Mouse (Mus musculus) heart, adult 2 months (tissue): ENCODE measurements around the gene Thbs4. TPM values are rescaled to one million over a fixed set of nuclear protein-coding genes. Genes with fewer than 3 reads are reported as not detected.

Experiments used
- DNase-seq, 2 experiments: peaks; one replicate each; pipeline ENCODE4 v3.0.0; 2021
- H3K27ac ChIP-seq: fragments of 200-600 bp; 2 replicates; pipeline ENCODE4 v1.8.1; 2022
- H3K27me3 ChIP-seq: fragments of 200-500 bp; 2 replicates; pipeline ENCODE4 v1.6.1; 2012; ENCODE audit warnings: mild to moderate bottlenecking, low read length, inconsistent platforms, mixed read lengths; ENCODE audit not compliant: control insufficient read depth, insufficient read depth
- H3K36me3 ChIP-seq: fragments of 200-500 bp; 2 replicates; pipeline ENCODE4 v1.6.1; 2012; ENCODE audit warnings: low read length, inconsistent platforms; ENCODE audit not compliant: control insufficient read depth, insufficient read depth
- H3K4me1 ChIP-seq: fragments of 200-500 bp; 2 replicates; pipeline ENCODE4 v1.6.1; 2011; ENCODE audit warnings: low read length; ENCODE audit not compliant: control insufficient read depth, insufficient read depth
- H3K4me3 ChIP-seq: fragments of 200-600 bp; 2 replicates; pipeline ENCODE4 v1.8.1; 2022
- H3K79me2 ChIP-seq: fragments of 200-500 bp; replicated peaks from 2 replicates; pipeline ENCODE4 v1.6.1; 2012; ENCODE audit warnings: mild to moderate bottlenecking, inconsistent platforms, low read length, moderate library complexity, mixed read lengths; ENCODE audit not compliant: control insufficient read depth, insufficient read depth
- H3K9ac ChIP-seq: fragments of 200-500 bp; 2 replicates; pipeline ENCODE4 v1.6.1; 2012; ENCODE audit warnings: low read depth, mild to moderate bottlenecking, control low read depth, inconsistent platforms, low read length, mixed read lengths
- CTCF ChIP-seq: fragments of 200-600 bp; IDR thresholded peaks from 2 replicates; pipeline ENCODE4 v1.8.1; 2022; ENCODE audit warnings: antibody characterized with exemption, mild to moderate bottlenecking, moderate library complexity
- EP300 ChIP-seq: fragments of 200-500 bp; IDR thresholded peaks from 2 replicates; pipeline ENCODE4 v1.6.1; 2011; ENCODE audit warnings: low read depth, low read length, control low read depth; ENCODE audit not compliant: insufficient read depth
- POLR2A ChIP-seq: fragments of 200-500 bp; IDR thresholded peaks from 2 replicates; pipeline ENCODE4 v1.6.1; 2011; ENCODE audit warnings: mild to moderate bottlenecking, low read depth, low read length, control low read depth; ENCODE audit not compliant: insufficient read depth
- WGBS: fragments of 180-500 bp; shearing (Covaris S2); methylation state at CpG from one replicate; pipeline ENCODE4 v1.1.7; 2018; 5-methylcytosine and 5-hydroxymethylcytosine counted together
- intact Hi-C: fragments of 180-260 bp; cut with DNase I; formaldehyde crosslinking; loops from one replicate; pipeline ENCODE4 v1.15.1; 2025
- polyA plus RNA-seq: library from polyadenylated mRNA; depleted of rRNA; stranded (reverse); fragments of >200 nt; gene quantifications from 2 replicates; pipeline ENCODE4 v1.2.3, GENCODE M21; 2012
- total RNA-seq, 2 experiments: library from RNA; stranded (reverse); gene quantifications; 2 replicates each; pipeline ENCODE4 v1.2.3; 2021

Gene Thbs4
- total and polyA plus RNA-seq, 3 experiments: 4.3 to 4.9 (median 4.6) TPM

DNA sequence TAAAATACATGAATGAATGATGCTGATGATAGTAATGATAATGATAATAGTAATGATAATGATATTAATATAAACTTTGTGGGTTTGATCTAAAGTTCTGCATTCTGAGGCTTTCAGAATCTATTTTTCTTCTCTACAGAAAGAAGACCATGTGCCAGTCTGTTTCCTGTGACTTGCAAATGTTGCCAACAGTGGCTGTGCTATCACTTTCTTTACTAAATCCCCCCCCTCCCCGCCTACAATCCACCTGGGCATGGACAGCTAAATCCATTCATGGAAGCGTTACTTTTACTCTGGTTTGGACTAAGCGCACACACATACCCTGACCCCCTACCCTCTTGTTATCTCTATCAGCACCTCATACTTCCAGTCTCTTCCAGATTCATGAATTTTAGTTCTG lies 10.3 kb downstream of the Thbs4 start:
- Histone ChIP-seq H3K4me1 (no peaks in the 10 kb centered on the region), H3K36me3 (no peaks in the 10 kb centered on the region), H3K9ac (no peak overlapping the region), H3K27ac (no peak overlapping the region), H3K27me3 (no peaks in the 10 kb centered on the region), H3K4me3 (no peak overlapping the region), H3K79me2 (no peaks in the 10 kb centered on the region)
- intact Hi-C loops: no loop called here
- WGBS: 80% methylated on average over 3 of the region's 3 CpGs
- TF ChIP-seq EP300 (no peak), POLR2A (no peak), CTCF (no peak)
- no peak for DNase-seq

- H3K27ac ChIP-seq: no peak overlapping the region
- TF ChIP-seq EP300: no peak
- TF ChIP-seq CTCF: no peak
- TF ChIP-seq POLR2A: no peak
- H3K79me2 ChIP-seq: no peaks in the 10 kb centered on the region
- no peak for DNase-seq
- no peak overlapping the region for H3K9ac ChIP-seq
- WGBS: 86% methylated on average over 4 of the region's 4 CpGs
- intact Hi-C loops: no loop called here
- no peaks in the 10 kb centered on the region for H3K36me3 ChIP-seq
- no peak overlapping the region for H3K4me3 ChIP-seq
- no peaks in the 10 kb centered on the region for H3K27me3 ChIP-seq
- H3K4me1 ChIP-seq: no peaks in the 10 kb centered on the region
These were observed 11.1 kb downstream of the Thbs4 start for GRCm38 (mm10) chr13:92783551-92783950.

GRCm38 (mm10) chr13:92780927-92781326 lies 13.7 kb downstream of the Thbs4 start:
- Histone ChIP-seq H3K4me3 (no peak overlapping the region), H3K4me1 (no peaks in the 10 kb centered on the region), H3K27ac (no peak overlapping the region), H3K36me3 (no peaks in the 10 kb centered on the region), H3K79me2 (no peaks in the 10 kb centered on the region), H3K27me3 (no peaks in the 10 kb centered on the region), H3K9ac (no peak overlapping the region)
- DNase-seq: no peak
- intact Hi-C loops: no loop called here
- no peak for TF ChIP-seq CTCF
- WGBS: 76% methylated on average over 8 of the region's 8 CpGs

- TF ChIP-seq CTCF: no peak
- no peak for TF ChIP-seq POLR2A
- no peak for TF ChIP-seq EP300
- WGBS: 83% methylated on average over 4 of the region's 4 CpGs
- Histone ChIP-seq H3K27me3 (no peaks in the 10 kb centered on the region), H3K4me3 (no peak overlapping the region), H3K27ac (no peak overlapping the region), H3K36me3 (no peaks in the 10 kb centered on the region), H3K4me1 (no peaks in the 10 kb centered on the region), H3K9ac (no peak overlapping the region), H3K79me2 (no peaks in the 10 kb centered on the region)
- intact Hi-C loops: no loop called here
- DNase-seq: no peak
These were observed 14.5 kb downstream of the Thbs4 start for GRCm38 (mm10) chr13:92780076-92780475.

DNA sequence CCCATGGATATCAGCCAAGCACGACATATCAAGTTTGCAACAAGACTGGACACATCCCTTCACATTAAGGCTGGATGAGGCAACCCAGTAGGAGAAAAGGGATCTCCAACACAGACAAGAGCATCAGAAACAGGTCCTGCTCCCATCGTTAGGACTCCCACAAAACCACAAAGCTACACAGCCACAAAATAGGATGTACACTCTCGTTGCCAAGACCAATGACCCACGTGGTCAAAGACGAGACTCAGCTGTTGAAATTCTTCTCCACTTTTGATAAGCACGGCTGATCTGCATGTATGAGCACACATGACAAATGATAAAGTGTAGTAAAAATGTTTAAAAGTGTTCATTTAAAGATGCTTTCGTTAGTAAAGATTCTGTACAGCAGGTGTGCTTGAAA lies 16.0 kb downstream of the Thbs4 start:
- no peak overlapping the region for H3K9ac ChIP-seq
- DNase-seq: no peak
- H3K4me1 ChIP-seq: no peaks in the 10 kb centered on the region
- no peak overlapping the region for H3K27ac ChIP-seq
- TF ChIP-seq EP300: no peak
- no peak for TF ChIP-seq POLR2A
- TF ChIP-seq CTCF: no peak
- no peak overlapping the region for H3K4me3 ChIP-seq
- no peaks in the 10 kb centered on the region for H3K79me2 ChIP-seq
- no peaks in the 10 kb centered on the region for H3K36me3 ChIP-seq
- 51% methylated on average over 7 of the region's 7 CpGs for WGBS
- intact Hi-C loops: no loop called here
- H3K27me3 ChIP-seq: no peaks in the 10 kb centered on the region

DNA sequence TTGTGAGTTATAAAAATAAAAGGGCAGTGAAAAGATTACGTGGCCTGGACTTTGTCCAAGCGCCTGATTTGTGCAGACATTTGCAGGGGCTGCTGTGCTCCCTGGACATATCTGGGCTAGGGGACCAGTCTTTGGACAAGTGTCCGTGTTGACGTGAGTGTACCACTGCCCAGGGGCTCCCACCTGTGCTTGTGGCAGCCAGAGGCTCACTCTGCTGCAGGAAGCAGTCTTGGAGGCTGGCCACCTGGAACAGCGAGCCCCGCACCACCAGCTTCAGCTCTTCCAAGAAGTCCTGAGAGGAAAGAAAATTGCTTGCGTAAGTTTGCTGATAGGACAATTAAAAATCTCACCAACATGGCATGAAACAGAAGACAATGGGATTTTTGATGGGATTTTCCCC lies 18.7 kb downstream of the Thbs4 start:
- intact Hi-C loops: no loop called here
- no peaks in the 10 kb centered on the region for H3K79me2 ChIP-seq
- no peaks in the 10 kb centered on the region for H3K4me1 ChIP-seq
- 55% methylated on average over 7 of the region's 7 CpGs for WGBS
- no peak overlapping the region for H3K4me3 ChIP-seq
- TF ChIP-seq EP300 (no peak), CTCF (no peak)
- DNase-seq: no peak
- H3K27ac ChIP-seq: no peak overlapping the region
- no peak overlapping the region for H3K9ac ChIP-seq
- no peaks in the 10 kb centered on the region for H3K27me3 ChIP-seq
- no peaks in the 10 kb centered on the region for H3K36me3 ChIP-seq

GRCm38 (mm10) chr13:92774887-92775286 lies 19.7 kb downstream of the Thbs4 start:
- TF ChIP-seq POLR2A: no peak
- TF ChIP-seq EP300: no peak
- no peak for TF ChIP-seq CTCF
- intact Hi-C loops: no loop called here
- Histone ChIP-seq H3K27me3 (no peaks in the 10 kb centered on the region), H3K79me2 (no peaks in the 10 kb centered on the region), H3K36me3 (no peaks in the 10 kb centered on the region), H3K4me1 (no peaks in the 10 kb centered on the region), H3K4me3 (no peak overlapping the region), H3K9ac (no peak overlapping the region), H3K27ac (no peak overlapping the region)
- no peak for DNase-seq
- WGBS: 86% methylated on average over 9 of the region's 9 CpGs
